Mouse (Mus musculus) thymus, postnatal 4 days (tissue): ENCODE measurements around the gene Zmat1.
"Not testable (repeated sequence)": the region's sequence is repeated elsewhere in the genome, so short reads cannot be mapped to it uniquely, and the experiment has no call there.

ENCODE experiments used
- DNase-seq: peaks from one replicate; pipeline ENCODE4 v3.0.0; 2021

Gene Zmat1

GRCm38 (mm10) chrX:135008720-135009470 lies at the start of gene Zmat1:
Gene Zmat1 (minus strand): TSS chrX:135009209.
- DNase-seq: peak; percentile 87

GRCm38 (mm10) chrX:135053939-135054338 lies 44.9 kb upstream of the Zmat1 start:
- not testable (repeated sequence) for DNase-seq

GRCm38 (mm10) chrX:135035962-135036375 lies 27.0 kb upstream of the Zmat1 start:
- peak; percentile 19 for DNase-seq

GRCm38 (mm10) chrX:135025135-135025534 lies 16.1 kb upstream of the Zmat1 start:
- no peak for DNase-seq

- DNase-seq: no peak
Measured at GRCm38 (mm10) chrX:135011381-135011780, 2.4 kb upstream of the Zmat1 start.

- DNase-seq: no peak
Measured at GRCm38 (mm10) chrX:135009471-135009815, 434 bp upstream of the Zmat1 start.

GRCm38 (mm10) chrX:135008021-135008420 lies 988 bp downstream of the Zmat1 start:
- DNase-seq: no peak

GRCm38 (mm10) chrX:134964546-134964945 lies 44.5 kb downstream of the Zmat1 start, which contains the start of gene Nxf2:
Gene Nxf2 (minus strand): TSS chrX:134964754.
- DNase-seq: no peak

- peak; percentile 71 for DNase-seq
Measured at GRCm38 (mm10) chrX:134963305-134964094, 45.5 kb downstream of the Zmat1 start.

- DNase-seq: peak; percentile 64
Measured at GRCm38 (mm10) chrX:134930361-134930760, 78.6 kb downstream of the Zmat1 start.

- no peak for DNase-seq
Measured at GRCm38 (mm10) chrX:134929927-134930326, 79.1 kb downstream of the Zmat1 start.

GRCm38 (mm10) chrX:134925058-134925457 lies 84.0 kb downstream of the Zmat1 start:
- DNase-seq: peak; percentile 44

GRCm38 (mm10) chrX:134923675-134924424 lies 85.2 kb downstream of the Zmat1 start:
- DNase-seq: no peak
